Mouse (Mus musculus): ENCODE data around the gene Gm21996. TPM values are rescaled to one million over a fixed set of nuclear protein-coding genes. Genes with fewer than 3 reads are reported as not detected.
"Not testable (repeated sequence)": the region's sequence is repeated elsewhere in the genome, so short reads cannot be mapped to it uniquely, and the experiment has no call there.

Gm21996 gene
- polyA plus RNA-seq (2016; fragmentation: Nextera tagmentation; extraction: Ambion mirVana): not detected in 2 replicates

- WGBS: no CpG with 5 or more reads among the region's 7 CpGs
- not testable (repeated sequence) for DNase-seq (ENCODE audit: low spot score); H3K27ac ChIP-seq (replicated peaks)
These were observed at the start of gene Gm21996 for GRCm38 (mm10) chrY:89745432-89745831. Gene Gm21996, minus strand, starts transcription at chrY:89745532.

More at GRCm38 (mm10) chrY:89745432-89745831, at the start of gene Gm21996:
- not testable (repeated sequence) for H3K9me3 ChIP-seq (replicated peaks); H3K4me3 ChIP-seq; H3K4me1 ChIP-seq; H3K27me3 ChIP-seq (ENCODE audit: low read depth, poor library complexity, severe bottlenecking); H3K36me3 ChIP-seq

Data from midbrain, embryonic 10.5 days (tissue).